In the genomic region with DNA sequence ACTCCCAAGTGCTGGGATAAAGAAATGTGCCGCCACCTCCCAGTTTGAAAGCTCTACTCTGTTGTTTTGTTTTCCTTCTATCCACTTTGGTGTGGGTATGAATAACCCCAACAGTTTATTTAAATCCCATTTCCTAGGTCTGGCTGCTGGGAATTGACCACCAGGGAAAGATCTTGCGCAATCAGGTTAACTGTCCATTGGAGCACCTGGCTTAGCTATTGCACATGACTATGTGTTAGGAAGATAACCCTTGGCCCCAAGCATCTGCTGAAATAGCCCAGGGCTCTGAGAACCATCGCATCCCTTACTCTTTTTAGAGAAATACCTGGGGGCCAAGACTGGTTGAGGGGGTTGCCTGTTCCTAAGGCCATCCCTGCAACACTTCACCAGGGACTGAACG, we compare ENCODE assay signal across 23 mouse cellular contexts.
DNase-seq lines count a peak whose midpoint lies in the region; ATAC-seq lines count a peak whose summit lies in the region.
"Had no signal": no experiment of that assay in that cellular context is flagged by ENCODE, and none has a peak within 500 bp of the region (broad histone marks: within the 10 kb centered on the region; RNA-seq: fewer than 3 reads in every experiment).

No protein-coding gene starts in this region.

- H3K27ac ChIP-seq in hindbrain, embryonic 15.5 days (replicated peaks), result 0 out of 2 replicates have a peak overlapping the region, but pooled peaks have one; percentile 22
- H3K27ac ChIP-seq in hindbrain, embryonic 16.5 days (ENCODE audit: low read depth, low read length), result no peak overlapping the region
- 0 out of 2 replicates have a peak overlapping the region, but pooled peaks have one; percentile 21 for H3K27ac ChIP-seq in midbrain, embryonic 15.5 days
- H3K27ac ChIP-seq in midbrain, embryonic 10.5 days (replicated peaks), result no peak overlapping the region; the same call in 1 of the 2 replicates
- H3K27ac ChIP-seq in liver, embryonic 15.5 days (replicated peaks), result no peak overlapping the region
- H3K27ac ChIP-seq: forebrain, embryonic 10.5 days; forebrain, embryonic 13.5 days; heart, embryonic 15.5 days; hindbrain, embryonic 10.5 days; hindbrain, postnatal 0 days had no signal

- no peak overlapping the region for H3K4me2 ChIP-seq in hindbrain, embryonic 15.5 days
- H3K4me2 ChIP-seq in hindbrain, embryonic 16.5 days (ENCODE audit: low read length), result no peak overlapping the region
- no peak overlapping the region for H3K4me2 ChIP-seq in midbrain, embryonic 15.5 days
- no peak overlapping the region for H3K4me2 ChIP-seq in liver, embryonic 15.5 days
- H3K4me2 ChIP-seq: forebrain, embryonic 13.5 days; heart, embryonic 12.5 days; heart, embryonic 15.5 days had no signal

- no peaks in the 10 kb centered on the region for H3K9me3 ChIP-seq in hindbrain, embryonic 15.5 days
- no peaks in the 10 kb centered on the region for H3K9me3 ChIP-seq in hindbrain, embryonic 16.5 days (ENCODE audit: control insufficient read depth, low read length)
- H3K9me3 ChIP-seq in midbrain, embryonic 15.5 days, result no peaks in the 10 kb centered on the region
- H3K9me3 ChIP-seq in midbrain, embryonic 10.5 days (replicated peaks), result no peaks in the 10 kb centered on the region
- no peaks in the 10 kb centered on the region for H3K9me3 ChIP-seq in liver, embryonic 15.5 days (replicated peaks)
- H3K9me3 ChIP-seq: forebrain, embryonic 10.5 days; forebrain, embryonic 13.5 days; heart, embryonic 12.5 days; heart, embryonic 15.5 days; hindbrain, embryonic 10.5 days had no signal

- no peak overlapping the region for H3K4me3 ChIP-seq in hindbrain, embryonic 15.5 days
- no peak overlapping the region for H3K4me3 ChIP-seq in hindbrain, embryonic 16.5 days (ENCODE audit: low read length)
- H3K4me3 ChIP-seq in midbrain, embryonic 15.5 days, result no peak overlapping the region
- H3K4me3 ChIP-seq in midbrain, embryonic 10.5 days, result no peak overlapping the region
- no peak overlapping the region for H3K4me3 ChIP-seq in liver, embryonic 15.5 days (replicated peaks)
- H3K4me3 ChIP-seq: forebrain, embryonic 10.5 days; forebrain, embryonic 13.5 days; heart, embryonic 12.5 days; heart, embryonic 15.5 days; hindbrain, embryonic 10.5 days had no signal

- no peak overlapping the region for H3K9ac ChIP-seq in hindbrain, embryonic 15.5 days
- H3K9ac ChIP-seq in hindbrain, embryonic 16.5 days (ENCODE audit: low read depth, low read length), result no peak overlapping the region
- H3K9ac ChIP-seq in midbrain, embryonic 15.5 days, result no peak overlapping the region
- no peak overlapping the region for H3K9ac ChIP-seq in liver, embryonic 15.5 days
- H3K9ac ChIP-seq: forebrain, embryonic 13.5 days; heart, embryonic 12.5 days; heart, embryonic 15.5 days had no signal

- DNase-seq in midbrain, embryonic 10.5 days (ENCODE audit: low spot score), result no peak
- DNase-seq in yolk sac, embryonic 10.5 days (ENCODE audit: low spot score), result peak; percentile 78
- DNase-seq in ovary, postnatal 10 days (ENCODE audit: low spot score), result no peak
- no peak for DNase-seq in left cerebral cortex, adult 11 months (ENCODE audit: low spot score)
- DNase-seq: adrenal gland, adult 8-10 months; cerebellum, adult 18-20 months; cerebellum, adult 9-10 months; cerebellum, postnatal 14 days; gastrocnemius, postnatal 10 days; gastrocnemius, postnatal 36 days; heart, postnatal 10 days; heart, postnatal 36 days had no signal

- ATAC-seq in hindbrain, embryonic 15.5 days (ENCODE audit: low FRiP score, low read depth), result no peak
- no peak for ATAC-seq in hindbrain, embryonic 16.5 days
- ATAC-seq in midbrain, embryonic 15.5 days (replicated peaks), result no peak
- peak; percentile 44; the same call in 1 of the 2 replicates for ATAC-seq in liver, embryonic 15.5 days (ENCODE audit: insufficient read depth)
- ATAC-seq: activated CD4-positive, CD25-positive, alpha-beta regulatory T cell, adult 4 months; forebrain, embryonic 13.5 days; hindbrain, postnatal 0 days had no signal

- 74% methylated on average over 4 of the region's 4 CpGs for WGBS in hindbrain, embryonic 15.5 days
- WGBS in hindbrain, embryonic 16.5 days, result 69% methylated on average over 4 of the region's 4 CpGs
- WGBS in midbrain, embryonic 15.5 days, result 84% methylated on average over 4 of the region's 4 CpGs
- WGBS in midbrain, embryonic 10.5 days, result 83% methylated on average over 4 of the region's 4 CpGs
- 48% methylated on average over 4 of the region's 4 CpGs for WGBS in liver, embryonic 15.5 days (ENCODE audit: insufficient replicate concordance)

- H3K36me3 ChIP-seq in hindbrain, embryonic 15.5 days, result no peaks in the 10 kb centered on the region
- H3K36me3 ChIP-seq in hindbrain, embryonic 16.5 days (ENCODE audit: control insufficient read depth, insufficient read depth, low read length), result no peaks in the 10 kb centered on the region
- no peaks in the 10 kb centered on the region for H3K36me3 ChIP-seq in midbrain, embryonic 15.5 days (replicated peaks)
- no peaks in the 10 kb centered on the region for H3K36me3 ChIP-seq in midbrain, embryonic 10.5 days
- H3K36me3 ChIP-seq in liver, embryonic 15.5 days (replicated peaks), result no peaks in the 10 kb centered on the region
- H3K36me3 ChIP-seq: forebrain, embryonic 10.5 days; heart, embryonic 12.5 days; heart, embryonic 15.5 days; hindbrain, embryonic 10.5 days had no signal

- no peaks in the 10 kb centered on the region for H3K4me1 ChIP-seq in hindbrain, embryonic 15.5 days (replicated peaks)
- no peaks in the 10 kb centered on the region; the same call in 1 of the 2 replicates for H3K4me1 ChIP-seq in hindbrain, embryonic 16.5 days (ENCODE audit: control insufficient read depth, insufficient read depth, low read depth, low read length)
- H3K4me1 ChIP-seq in midbrain, embryonic 15.5 days, result 0 out of 2 replicates have a peak, but pooled peaks cover 6% of the 10 kb centered on the region
- peaks cover 32% of the 10 kb centered on the region for H3K4me1 ChIP-seq in midbrain, embryonic 10.5 days
- H3K4me1 ChIP-seq in liver, embryonic 15.5 days (replicated peaks), result no peaks in the 10 kb centered on the region; the same call in 1 of the 2 replicates
- H3K4me1 ChIP-seq: heart, embryonic 12.5 days; heart, embryonic 15.5 days had no signal

- no peaks in the 10 kb centered on the region for H3K27me3 ChIP-seq in hindbrain, embryonic 15.5 days
- no peaks in the 10 kb centered on the region for H3K27me3 ChIP-seq in hindbrain, embryonic 16.5 days (replicated peaks; ENCODE audit: control insufficient read depth, insufficient read depth, low read length)
- peaks cover 1% of the 10 kb centered on the region; the same call in 1 of the 2 replicates for H3K27me3 ChIP-seq in midbrain, embryonic 15.5 days (replicated peaks)
- peaks cover 13% of the 10 kb centered on the region for H3K27me3 ChIP-seq in midbrain, embryonic 10.5 days (ENCODE audit: low read depth, poor library complexity, severe bottlenecking)
- no peaks in the 10 kb centered on the region for H3K27me3 ChIP-seq in liver, embryonic 15.5 days
- H3K27me3 ChIP-seq: heart, embryonic 12.5 days; heart, embryonic 15.5 days had no signal

Comparison
In these comparisons a context has a peak if more than half of its experiments do, and no peak if none do; other contexts are left out.
1. H3K27ac ChIP-seq: peak in hindbrain, embryonic 15.5 days (single experiment) and midbrain, embryonic 15.5 days (single experiment); none in hindbrain, embryonic 16.5 days (single experiment), midbrain, embryonic 10.5 days (single experiment) and liver, embryonic 15.5 days (single experiment).